In genomic region chr3:105605726-105606125, GRCm38 (mm10) we compare ENCODE assay signal across 15 mouse cellular contexts.
"Had no signal": no experiment of that assay in that cellular context is flagged by ENCODE, and none has a peak within 500 bp of the region (broad histone marks: within the 10 kb centered on the region; RNA-seq: fewer than 3 reads in every experiment).

No protein-coding gene starts in this region.

- H3K9me3 ChIP-seq: limb, embryonic 10.5 days; liver, embryonic 15.5 days; midbrain, embryonic 10.5 days; neural tube, embryonic 15.5 days had no signal

- H3K27ac ChIP-seq: kidney, postnatal 0 days; layer of hippocampus, adult 2 months; limb, embryonic 10.5 days; liver, embryonic 15.5 days; midbrain, embryonic 10.5 days; neural tube, embryonic 15.5 days; stomach, postnatal 0 days had no signal

- DNase-seq: kidney, postnatal 36 days; lung, adult 2 months; lung, postnatal 10 days; lung, postnatal 4 days; midbrain, embryonic 14.5 days; right cerebral cortex, adult 18-20 months had no signal

- H3K27me3 ChIP-seq: liver, embryonic 15.5 days; neural tube, embryonic 15.5 days had no signal

- H3K36me3 ChIP-seq: limb, embryonic 10.5 days; liver, embryonic 15.5 days; midbrain, embryonic 10.5 days; neural tube, embryonic 15.5 days had no signal

- H3K4me3 ChIP-seq: layer of hippocampus, adult 2 months; limb, embryonic 10.5 days; liver, embryonic 15.5 days; midbrain, embryonic 10.5 days; myocyte; neural tube, embryonic 15.5 days had no signal

- H3K9ac ChIP-seq: liver, embryonic 15.5 days; neural tube, embryonic 15.5 days had no signal

- H3K4me2 ChIP-seq: liver, embryonic 11.5 days; liver, embryonic 15.5 days; neural tube, embryonic 15.5 days had no signal

- H3K4me1 ChIP-seq: limb, embryonic 10.5 days; liver, embryonic 15.5 days; midbrain, embryonic 10.5 days; neural tube, embryonic 15.5 days had no signal
